Mouse (Mus musculus): ENCODE results near the gene Gm10778. TPM values are rescaled to one million over a fixed set of nuclear protein-coding genes. Genes with fewer than 3 reads are reported as not detected.
"Not testable (repeated sequence)": the region's sequence is repeated elsewhere in the genome, so short reads cannot be mapped to it uniquely, and the experiment has no call there.

The Gm10778 gene
- total RNA-seq, 2 experiments from 2014 or later = 4.7 to 5.3 TPM

GRCm38 (mm10) chr10:81626994-81627835 lies 21.6 kb upstream of the Gm10778 start, which contains the start of gene Sirt6:
Gene Sirt6, minus strand, starts transcription at chr10:81627797.
- DNase-seq (ENCODE audit: extremely low spot score in 1 of 2, low spot score in 1 of 2) = peak; percentile 81 to 88

DNA sequence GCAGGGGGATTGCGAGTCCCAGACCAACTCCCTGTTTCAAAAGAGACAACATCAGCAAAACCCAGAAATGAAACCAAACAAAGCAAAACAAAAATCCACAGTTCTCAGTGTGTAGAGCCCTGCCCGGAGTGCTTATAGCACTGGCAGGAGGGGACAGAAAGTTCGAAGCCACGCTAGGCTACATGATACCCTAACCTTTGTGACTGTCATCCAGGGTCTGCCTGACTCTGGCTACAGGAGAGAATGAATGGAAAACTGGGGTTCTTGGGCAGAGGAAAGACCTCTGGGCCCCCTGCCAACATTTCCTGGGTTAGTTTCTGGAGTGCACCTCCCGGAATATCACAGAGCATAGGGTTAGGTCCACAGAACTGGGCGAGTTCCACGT lies 21.0 kb upstream of the Gm10778 start:
- no peak for DNase-seq (ENCODE audit: extremely low spot score in 1 of 2, low spot score in 1 of 2)

GRCm38 (mm10) chr10:81628390-81628789 lies 20.5 kb upstream of the Gm10778 start, which contains the start of gene Ankrd24:
Gene Ankrd24, plus strand, starts transcription at chr10:81628540.
- no peak for DNase-seq (ENCODE audit: extremely low spot score in 1 of 2, low spot score in 1 of 2)

- peak in 1 of 2 experiments; percentile 71 for DNase-seq (ENCODE audit: extremely low spot score in 1 of 2, low spot score in 1 of 2)
Observed at GRCm38 (mm10) chr10:81633253-81634099, 15.4 kb upstream of the Gm10778 start.

- DNase-seq (ENCODE audit: extremely low spot score in 1 of 2, low spot score in 1 of 2) = no peak
Observed at GRCm38 (mm10) chr10:81636338-81636737, 12.5 kb upstream of the Gm10778 start.

DNA sequence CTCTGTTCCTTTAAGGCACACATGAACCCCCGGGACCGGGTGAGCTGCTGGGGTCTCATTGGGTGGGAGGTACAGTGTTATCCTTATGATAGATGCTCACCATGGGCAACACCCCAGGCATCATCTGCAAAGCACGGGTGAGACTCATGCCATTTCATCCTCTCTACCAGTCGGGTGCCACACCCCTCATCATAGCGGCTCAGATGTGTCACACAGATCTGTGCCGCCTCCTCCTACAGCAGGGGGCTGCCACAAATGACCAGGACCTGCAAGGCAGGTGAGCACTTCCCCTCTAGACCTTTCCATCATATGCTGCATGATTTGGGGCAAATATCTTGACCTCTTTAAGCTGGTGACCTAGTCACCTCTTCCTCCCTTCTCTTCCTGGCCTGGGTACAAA lies 10.8 kb upstream of the Gm10778 start:
- no peak for DNase-seq (ENCODE audit: extremely low spot score in 1 of 2, low spot score in 1 of 2)

- peak in 1 of 2 experiments; percentile 5 for DNase-seq (ENCODE audit: extremely low spot score in 1 of 2, low spot score in 1 of 2)
Observed at GRCm38 (mm10) chr10:81640825-81641224, 8.0 kb upstream of the Gm10778 start.

- DNase-seq (ENCODE audit: extremely low spot score in 1 of 2, low spot score in 1 of 2) = peak in 1 of 2 experiments; percentile 5
Observed at GRCm38 (mm10) chr10:81641566-81641965, 7.3 kb upstream of the Gm10778 start.

DNA sequence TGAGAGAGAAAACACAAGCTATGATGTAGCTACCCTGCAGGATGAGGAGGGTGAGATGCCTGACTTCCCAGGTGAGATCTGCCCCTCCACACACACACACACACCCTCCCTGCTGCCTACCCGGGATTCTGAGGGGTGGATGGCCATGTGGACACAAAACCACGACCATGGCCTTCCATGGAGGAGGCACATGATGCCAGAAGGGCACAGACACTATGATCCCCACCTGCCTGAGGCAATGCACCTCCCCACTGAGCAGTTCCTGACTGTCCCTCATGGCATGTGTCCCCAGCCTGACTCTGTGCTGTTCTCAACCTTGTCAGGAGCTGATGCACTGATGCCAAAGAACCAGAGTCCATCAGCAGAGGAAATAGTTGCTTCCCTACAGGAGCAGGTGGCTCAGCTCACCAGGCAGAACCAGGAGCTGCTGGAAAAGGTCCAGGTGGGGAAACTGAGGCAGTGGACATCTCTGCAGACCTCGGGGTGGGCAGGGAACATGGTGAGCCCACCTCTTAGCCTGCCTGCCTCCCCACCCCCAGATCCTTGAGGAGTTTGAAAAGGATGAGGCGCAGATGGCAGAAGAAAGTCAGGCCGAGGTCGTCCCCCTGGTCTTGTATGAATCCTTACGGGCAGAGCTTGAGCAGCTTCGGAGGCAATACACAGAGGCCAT lies 6.7 kb upstream of the Gm10778 start:
- DNase-seq (ENCODE audit: extremely low spot score in 1 of 2, low spot score in 1 of 2) = peak in 1 of 2 experiments; percentile 8

DNA sequence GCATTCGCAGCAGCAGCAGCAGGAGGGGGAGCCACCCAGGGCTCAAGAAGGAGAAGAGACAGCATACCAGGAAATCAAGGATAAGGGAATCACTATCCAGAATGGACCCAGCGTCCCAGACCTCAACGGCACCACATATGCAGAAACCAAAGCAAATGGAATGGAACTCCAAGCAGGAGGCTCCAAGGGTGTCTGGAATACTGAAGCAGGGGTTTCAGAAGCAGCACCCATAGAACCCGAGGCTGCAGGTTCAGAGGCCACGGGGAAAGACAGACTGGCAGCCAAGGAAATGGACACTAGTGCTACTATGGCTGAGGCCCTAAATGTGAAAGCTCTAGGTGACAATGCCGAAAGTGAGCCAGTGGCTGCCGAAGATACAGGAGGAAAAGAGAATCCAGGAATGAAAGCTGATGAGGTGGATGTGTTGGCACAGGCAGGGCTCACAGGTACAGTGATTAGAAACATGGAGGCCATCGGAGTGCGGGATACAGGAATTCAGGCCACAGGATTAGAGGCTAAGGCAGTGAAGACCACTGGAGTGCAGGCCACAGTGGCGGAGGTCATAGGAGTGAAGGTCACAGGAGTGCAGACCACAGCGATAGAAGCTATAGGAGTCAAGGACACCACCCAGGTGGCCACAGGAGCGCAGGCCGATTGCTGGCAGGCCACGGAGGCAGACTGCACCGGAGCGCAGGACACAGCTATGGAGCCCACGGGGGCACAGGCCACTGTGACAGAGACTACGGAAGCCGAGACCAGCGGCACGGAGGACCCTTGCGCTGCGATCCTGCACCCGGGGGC lies 6.0 kb upstream of the Gm10778 start:
- DNase-seq (ENCODE audit: extremely low spot score in 1 of 2, low spot score in 1 of 2) = peak in 1 of 2 experiments; percentile 13

DNA sequence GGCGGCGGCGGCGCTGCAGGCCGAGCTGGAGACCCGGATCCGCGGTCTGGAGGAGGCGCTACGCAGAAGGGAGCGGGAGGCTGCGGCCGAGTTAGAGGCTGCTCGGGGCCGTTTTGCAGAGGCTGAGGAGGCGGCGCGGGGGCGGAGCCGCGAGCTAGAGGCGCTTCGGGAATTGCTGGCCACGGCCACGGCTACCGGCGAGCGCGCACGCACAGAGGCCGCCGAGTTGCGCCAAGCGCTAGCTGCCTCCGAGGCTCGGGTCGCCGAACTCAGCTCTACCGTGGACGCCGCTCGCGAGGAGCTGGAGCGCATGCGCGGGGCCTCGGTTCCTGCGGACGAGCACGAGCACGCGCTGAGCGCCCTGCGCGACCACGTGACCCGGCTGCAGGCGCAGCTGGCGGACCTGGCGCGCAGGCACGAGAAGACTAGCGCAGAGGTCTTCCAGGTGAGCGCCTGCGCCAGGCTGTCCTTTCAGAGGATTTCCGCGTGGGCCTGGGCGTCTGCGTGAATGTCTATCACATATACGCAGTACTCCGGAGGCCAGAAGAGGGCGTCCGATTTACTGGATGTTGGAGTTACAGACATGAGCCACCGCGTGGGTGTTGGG lies 5.3 kb upstream of the Gm10778 start:
- peak; percentile 86 to 95 for DNase-seq (ENCODE audit: extremely low spot score in 1 of 2, low spot score in 1 of 2)

- no peak for DNase-seq (ENCODE audit: extremely low spot score in 1 of 2, low spot score in 1 of 2)
Observed at GRCm38 (mm10) chr10:81644162-81644561, 4.7 kb upstream of the Gm10778 start.

DNA sequence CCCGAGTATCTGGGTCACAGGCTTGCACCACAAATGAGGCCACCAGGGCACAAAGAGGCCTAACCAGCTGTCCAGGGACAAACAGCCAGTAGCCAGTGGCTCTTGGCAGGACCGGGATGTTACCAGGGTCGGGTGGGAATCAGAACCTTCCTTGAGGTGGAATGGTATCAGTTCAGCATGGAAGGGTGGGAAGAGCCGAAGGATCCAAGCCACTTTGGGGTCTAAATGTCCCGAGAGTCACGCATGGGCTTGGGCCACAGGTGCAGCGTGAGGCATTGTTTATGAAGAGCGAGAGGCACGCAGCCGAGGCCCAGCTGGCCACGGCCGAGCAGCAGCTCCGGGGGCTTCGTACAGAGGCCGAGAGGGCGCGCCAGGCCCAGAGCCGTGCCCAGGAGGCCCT lies 4.1 kb upstream of the Gm10778 start:
- peak in 1 of 2 experiments; percentile 8 for DNase-seq (ENCODE audit: extremely low spot score in 1 of 2, low spot score in 1 of 2)

GRCm38 (mm10) chr10:81645391-81645790 lies 3.5 kb upstream of the Gm10778 start:
- no peak for DNase-seq (ENCODE audit: extremely low spot score in 1 of 2, low spot score in 1 of 2)

DNA sequence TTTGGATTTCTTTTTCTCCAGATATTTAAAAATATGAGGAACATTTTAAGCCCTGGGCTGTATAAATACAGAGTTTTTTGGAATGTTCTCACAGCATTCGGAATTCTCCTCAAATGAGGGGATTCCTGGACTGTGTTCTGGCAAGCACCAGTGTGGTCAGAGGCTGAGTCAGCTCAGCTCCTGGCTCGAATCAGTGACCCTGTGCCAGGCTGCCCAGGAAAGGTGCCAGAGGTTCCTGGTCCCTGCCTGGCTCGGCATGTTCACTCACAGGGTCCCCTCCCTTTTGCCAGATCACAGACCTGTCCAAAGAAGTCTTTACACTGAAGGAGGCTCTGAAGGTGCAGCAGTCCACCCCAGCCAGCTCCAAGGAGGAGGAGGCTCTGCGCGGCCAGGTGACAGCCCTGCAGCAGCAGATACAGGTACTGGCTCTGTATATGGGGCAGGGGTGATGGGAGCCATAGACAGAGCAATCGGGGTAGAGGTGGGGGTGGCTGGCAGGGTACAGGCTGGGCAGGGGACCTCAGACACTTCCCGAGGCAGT lies 2.8 kb upstream of the Gm10778 start:
- DNase-seq (ENCODE audit: extremely low spot score in 1 of 2, low spot score in 1 of 2) = no peak

DNA sequence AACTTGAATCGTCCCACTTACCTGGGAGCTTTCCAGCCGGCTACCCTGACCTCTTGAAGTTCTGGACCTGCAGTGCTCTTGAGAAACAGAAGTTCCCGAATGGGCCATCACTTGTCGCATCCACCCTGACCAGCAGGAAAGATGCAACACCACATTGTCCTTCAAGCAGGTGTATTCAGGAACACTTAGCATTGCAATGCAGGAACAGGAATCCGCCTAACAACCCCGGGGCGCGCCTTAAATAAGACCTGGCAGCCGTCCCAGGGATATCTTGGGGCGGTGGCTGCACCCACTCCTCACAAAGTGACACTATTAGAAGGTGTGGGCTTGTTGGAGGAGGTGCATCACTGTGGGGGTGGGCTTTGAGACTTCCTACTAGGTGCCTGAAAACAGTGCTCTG lies 6.3 kb downstream of the Gm10778 start:
- DNase-seq (ENCODE audit: extremely low spot score in 1 of 2, low spot score in 1 of 2) = no peak

DNA sequence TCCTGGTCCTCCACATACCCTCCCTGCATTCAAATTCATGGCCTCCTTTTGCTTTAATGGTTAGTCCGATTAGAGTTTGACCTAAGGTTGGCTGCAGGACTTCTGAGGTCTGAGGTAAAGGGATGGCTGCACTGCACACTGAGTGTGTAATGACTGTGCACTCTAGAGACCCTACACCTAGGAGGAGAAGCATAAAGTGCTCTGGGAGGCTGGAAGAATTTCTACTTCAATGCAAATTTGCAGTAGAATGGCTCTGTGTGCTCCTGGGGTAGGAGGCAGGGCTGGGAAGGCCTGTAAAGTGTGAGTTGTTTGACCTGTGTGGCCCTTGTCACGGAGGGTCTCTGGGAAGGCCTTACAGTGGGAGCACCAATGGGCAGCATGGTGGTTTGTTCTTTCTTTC lies 7.3 kb downstream of the Gm10778 start:
- no peak for DNase-seq (ENCODE audit: extremely low spot score in 1 of 2, low spot score in 1 of 2)

GRCm38 (mm10) chr10:81687114-81687513 lies 38.3 kb downstream of the Gm10778 start:
- DNase-seq (ENCODE audit: extremely low spot score in 1 of 2, low spot score in 1 of 2) = not testable (repeated sequence)

Measured in layer of hippocampus, postnatal 25 days (tissue).